ENCODE assay signal across 20 mouse cellular contexts in genomic region chr3:130288756-130289155, GRCm38 (mm10).
DNase-seq lines count a peak whose midpoint lies in the region; ATAC-seq lines count a peak whose summit lies in the region.
"Had no signal": no experiment of that assay in that cellular context is flagged by ENCODE, and none has a peak within 500 bp of the region (broad histone marks: within the 10 kb centered on the region; RNA-seq: fewer than 3 reads in every experiment).

No protein-coding gene starts in this region.

- WGBS in kidney, embryonic 15.5 days, result 54% methylated on average over 4 of the region's 4 CpGs
- WGBS in forebrain, embryonic 15.5 days, result 47% methylated on average over 4 of the region's 4 CpGs
- 62% methylated on average over 4 of the region's 4 CpGs for WGBS in midbrain, embryonic 15.5 days

- 0 out of 2 replicates have a peak, but pooled peaks cover 10% of the 10 kb centered on the region for H3K4me1 ChIP-seq in kidney, embryonic 15.5 days
- H3K4me1 ChIP-seq in forebrain, embryonic 15.5 days, result peaks cover 29% of the 10 kb centered on the region
- peaks cover 15% of the 10 kb centered on the region for H3K4me1 ChIP-seq in midbrain, embryonic 15.5 days
- H3K4me1 ChIP-seq: liver, embryonic 15.5 days had no signal

- H3K36me3 ChIP-seq in kidney, embryonic 15.5 days, result no peaks in the 10 kb centered on the region
- no peaks in the 10 kb centered on the region for H3K36me3 ChIP-seq in forebrain, embryonic 15.5 days
- no peaks in the 10 kb centered on the region for H3K36me3 ChIP-seq in midbrain, embryonic 15.5 days (replicated peaks)
- H3K36me3 ChIP-seq: embryonic facial prominence, embryonic 13.5 days; liver, embryonic 15.5 days; neural tube, embryonic 15.5 days had no signal

- H3K27me3 ChIP-seq in kidney, embryonic 15.5 days, result no peaks in the 10 kb centered on the region
- H3K27me3 ChIP-seq in forebrain, embryonic 15.5 days, result no peaks in the 10 kb centered on the region
- H3K27me3 ChIP-seq in midbrain, embryonic 15.5 days (replicated peaks), result no peaks in the 10 kb centered on the region
- H3K27me3 ChIP-seq: embryonic facial prominence, embryonic 13.5 days; liver, embryonic 15.5 days had no signal

- H3K4me3 ChIP-seq in kidney, embryonic 15.5 days (replicated peaks), result no peak overlapping the region
- H3K4me3 ChIP-seq in forebrain, embryonic 15.5 days, result no peak overlapping the region
- H3K4me3 ChIP-seq in midbrain, embryonic 15.5 days, result no peak overlapping the region
- H3K4me3 ChIP-seq: embryonic facial prominence, embryonic 13.5 days; layer of hippocampus, adult 2 months; liver, embryonic 15.5 days; neural tube, embryonic 15.5 days had no signal

- 0 out of 2 replicates have a peak, but pooled peaks have one; percentile 60 for ATAC-seq in kidney, embryonic 15.5 days (replicated peaks; ENCODE audit: low FRiP score)
- 0 out of 2 replicates have a peak, but pooled peaks have one; percentile 20 for ATAC-seq in forebrain, embryonic 15.5 days (replicated peaks)
- ATAC-seq in midbrain, embryonic 15.5 days (replicated peaks), result peak; percentile 38; the same call in 1 of the 2 replicates
- no peak for ATAC-seq in monocyte, adult 5-6 weeks (replicated peaks; ENCODE audit: insufficient number of reproducible peaks, low FRiP score, low TSS enrichment, poor library complexity, severe bottlenecking)
- ATAC-seq: lung, postnatal 0 days had no signal

- peak; percentile 18 to 22 for DNase-seq in cerebellum, postnatal 10 days
- no peak for DNase-seq in cerebellum, adult 9-11 months
- DNase-seq in kidney, adult 11 months, result no peak
- DNase-seq in lung, postnatal 36 days, result no peak
- DNase-seq: adrenal gland, adult 2 months; cerebellum, adult 8-10 months; heart, postnatal 14 days; kidney, postnatal 10 days; layer of hippocampus, postnatal 36 days; thymus, postnatal 14 days had no signal

- H3K9me3 ChIP-seq in kidney, embryonic 15.5 days (replicated peaks), result no peaks in the 10 kb centered on the region
- H3K9me3 ChIP-seq in forebrain, embryonic 15.5 days, result no peaks in the 10 kb centered on the region
- no peaks in the 10 kb centered on the region for H3K9me3 ChIP-seq in midbrain, embryonic 15.5 days
- H3K9me3 ChIP-seq: embryonic facial prominence, embryonic 13.5 days; liver, embryonic 15.5 days; neural tube, embryonic 15.5 days had no signal

- no peak overlapping the region for H3K4me2 ChIP-seq in kidney, embryonic 15.5 days
- H3K4me2 ChIP-seq in forebrain, embryonic 15.5 days (replicated peaks), result no peak overlapping the region
- no peak overlapping the region for H3K4me2 ChIP-seq in midbrain, embryonic 15.5 days
- H3K4me2 ChIP-seq: embryonic facial prominence, embryonic 13.5 days; heart, embryonic 11.5 days; liver, embryonic 15.5 days; neural tube, embryonic 15.5 days had no signal

- H3K9ac ChIP-seq in kidney, embryonic 15.5 days, result no peak overlapping the region
- H3K9ac ChIP-seq in forebrain, embryonic 15.5 days (replicated peaks), result no peak overlapping the region
- no peak overlapping the region for H3K9ac ChIP-seq in midbrain, embryonic 15.5 days
- H3K9ac ChIP-seq: embryonic facial prominence, embryonic 13.5 days; liver, embryonic 15.5 days; neural tube, embryonic 15.5 days had no signal

- H3K27ac ChIP-seq in kidney, embryonic 15.5 days, result no peak overlapping the region
- H3K27ac ChIP-seq in forebrain, embryonic 15.5 days (replicated peaks), result 0 out of 2 replicates have a peak overlapping the region, but pooled peaks have one; percentile 37
- H3K27ac ChIP-seq in midbrain, embryonic 15.5 days, result peak overlapping the region; percentile 51; the same call in 1 of the 2 replicates
- H3K27ac ChIP-seq: embryonic facial prominence, embryonic 13.5 days; layer of hippocampus, adult 2 months; liver, embryonic 15.5 days; neural tube, embryonic 15.5 days had no signal

Comparison
In these comparisons a context has a peak if more than half of its experiments do, and no peak if none do; other contexts are left out.
1. DNase-seq: peak in cerebellum, postnatal 10 days (2 of 2); none in cerebellum, adult 9-11 months (single experiment), kidney, adult 11 months (single experiment) and lung, postnatal 36 days (single experiment).